Mouse (Mus musculus) heart, postnatal 0 days (tissue): Measurements from ENCODE around the gene Zic4.

Source experiments
- CTCF ChIP-seq: IDR thresholded peaks from 2 replicates; pipeline ENCODE4 v1.5.1; 2016; ENCODE audit warnings: antibody characterized with exemption, control low read depth, low read depth
- EP300 ChIP-seq: IDR thresholded peaks from 2 replicates; pipeline ENCODE4 v1.6.1; 2016; ENCODE audit warnings: antibody characterized with exemption, low read depth

DNA sequence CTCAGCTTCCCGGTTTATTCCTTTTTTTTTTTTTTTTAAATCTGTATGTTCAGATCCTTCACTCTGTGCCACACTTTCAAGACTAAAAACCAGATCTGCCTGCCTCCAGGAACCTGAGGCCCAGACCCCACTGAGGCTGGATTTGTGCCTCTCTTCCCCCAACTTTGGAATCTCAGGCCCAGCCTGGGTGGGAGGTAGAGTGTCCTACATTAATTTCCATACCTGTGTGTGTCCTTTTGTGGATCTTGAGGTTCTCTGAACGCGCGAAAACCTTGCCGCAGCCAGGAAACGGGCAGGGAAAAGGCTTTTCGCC lies 1.6 kb downstream of the Zic4 start:
- TF ChIP-seq EP300 (no peak), CTCF (no peak)
